Mouse (Mus musculus) myocyte (in vitro differentiated cells): ENCODE measurements around the gene Mansc1.

ENCODE experiments used
- CEBPB ChIP-seq: IDR thresholded peaks from 2 replicates; pipeline ENCODE4 v1.6.1; 2011; ENCODE audit warnings: mild to moderate bottlenecking, moderate library complexity; ENCODE audit not compliant: poor library complexity, insufficient read depth, severe bottlenecking
- MYOG ChIP-seq, 3 experiments: IDR thresholded peaks; one replicate each; pipeline ENCODE4 v1.6.1; 2011; ENCODE audit warnings: control low read depth in 2 of 3, low read depth in 2 of 3, mild to moderate bottlenecking in 2 of 3; ENCODE audit not compliant: insufficient read length in 2 of 3, control insufficient read depth in 1 of 3, insufficient read depth in 1 of 3

GRCm38 (mm10) chr6:134670881-134671411 lies 38.7 kb upstream of the Mansc1 start:
- TF ChIP-seq MYOG (IDR thresholded peaks at IDR 0.05; ENCODE audit: control insufficient read depth in 1 of 3, insufficient read depth in 1 of 3, insufficient read length in 2 of 3, low read depth in 2 of 3) (no peak), CEBPB (no peak)
